Mouse (Mus musculus) embryonic facial prominence, embryonic 14.5 days (tissue): ENCODE measurements around the gene Pim2. TPM values are rescaled to one million over a fixed set of nuclear protein-coding genes. Genes with fewer than 3 reads are reported as not detected.

Experiments
- ATAC-seq: fragments of 200-750 bp; cut with Nextera tagmentation; 2 replicates; pipeline ENCODE4 v1.8.0; 2017; ENCODE audit warnings: low read depth, moderate number of reproducible peaks, moderate TSS enrichment
- DNase-seq: peaks from one replicate; pipeline ENCODE4 v3.0.0-alpha.2; 2015; ENCODE audit warnings: low spot score
- H3K27ac ChIP-seq: fragments of 300-500 bp; sonication (generic); replicated peaks from 2 replicates; pipeline ENCODE4 v1.5.1; 2014; ENCODE audit warnings: low read depth, mild to moderate bottlenecking, low read length, moderate library complexity
- H3K27me3 ChIP-seq: fragments of 300-500 bp; sonication (generic); replicated peaks from 2 replicates; pipeline ENCODE4 v1.6.1; 2014; ENCODE audit warnings: low read length; ENCODE audit not compliant: control insufficient read depth, insufficient read depth
- H3K36me3 ChIP-seq: fragments of 300-500 bp; sonication (generic); 2 replicates; pipeline ENCODE4 v1.6.1; 2014; ENCODE audit warnings: low read length, mixed read lengths; ENCODE audit not compliant: control insufficient read depth, insufficient read depth
- H3K4me1 ChIP-seq: fragments of 300-500 bp; sonication (generic); 2 replicates; pipeline ENCODE4 v1.6.1; 2014; ENCODE audit warnings: antibody characterized with exemption, low read length; ENCODE audit not compliant: control insufficient read depth, insufficient read depth
- H3K4me2 ChIP-seq: fragments of 300-500 bp; sonication (generic); 2 replicates; pipeline ENCODE4 v1.6.1; 2014; ENCODE audit warnings: low read depth, mild to moderate bottlenecking, low read length, moderate library complexity, mixed read lengths
- H3K4me3 ChIP-seq: fragments of 300-500 bp; sonication (generic); 2 replicates; pipeline ENCODE4 v1.5.1; 2014; ENCODE audit warnings: low read depth, mild to moderate bottlenecking, low read length
- H3K9ac ChIP-seq: fragments of 300-500 bp; sonication (generic); 2 replicates; pipeline ENCODE4 v1.6.1; 2014; ENCODE audit warnings: low read depth, mild to moderate bottlenecking, low read length, moderate library complexity, mixed read lengths
- H3K9me3 ChIP-seq: fragments of 300-500 bp; sonication (generic); 2 replicates; pipeline ENCODE4 v1.6.1; 2016; ENCODE audit warnings: low read length; ENCODE audit not compliant: control insufficient read depth
- WGBS: fragments of 180-500 bp; shearing (Covaris S2); extraction: QIAGEN DNeasy Blood & Tissue Kit; methylation state at CpG from one replicate; pipeline ENCODE4 v1.1.7; 2014; 5-methylcytosine and 5-hydroxymethylcytosine counted together
- polyA plus RNA-seq: library from polyadenylated mRNA; unstranded; fragments of >200 nt; fragmentation: Nextera tagmentation; extraction: Ambion mirVana; gene quantifications from 2 replicates; pipeline ENCODE4 v1.2.1, GENCODE M21; 2014

Gene Pim2
- polyA plus RNA-seq, 1 experiment from 2014 or later = 4.8 TPM

DNA sequence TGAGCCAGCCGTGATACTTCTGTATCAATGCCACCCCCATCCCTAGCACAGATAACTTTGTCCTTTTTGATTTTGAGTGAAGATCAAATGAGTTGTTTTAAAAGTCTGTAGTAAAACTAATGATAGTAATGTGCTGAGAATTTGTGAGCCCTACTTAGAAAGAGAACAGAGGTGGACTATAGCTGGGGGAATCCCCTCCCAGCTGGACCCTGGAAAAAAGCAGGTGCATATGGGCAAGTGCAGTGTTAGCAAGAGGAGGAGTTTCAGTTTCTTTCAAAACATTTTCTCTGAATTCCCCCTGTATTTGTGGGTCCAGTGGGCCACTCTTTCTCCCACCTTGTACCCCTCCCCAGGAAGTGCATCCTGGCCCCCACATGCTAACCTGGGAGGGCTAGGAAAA, 14.9 kb upstream of the Pim2 start:
- H3K27ac ChIP-seq = no peak overlapping the region
- no peaks in the 10 kb centered on the region for H3K9me3 ChIP-seq
- H3K4me1 ChIP-seq = no peaks in the 10 kb centered on the region
- no peak overlapping the region for H3K9ac ChIP-seq
- H3K36me3 ChIP-seq = peaks cover 15% of the 10 kb centered on the region; the same call in 1 of the 2 replicates
- H3K4me2 ChIP-seq = no peak overlapping the region
- DNase-seq (no peak), ATAC-seq (no peak)
- H3K27me3 ChIP-seq = no peaks in the 10 kb centered on the region
- no peak overlapping the region for H3K4me3 ChIP-seq
- 60% methylated on average over 1 of the region's 1 CpGs for WGBS

DNA sequence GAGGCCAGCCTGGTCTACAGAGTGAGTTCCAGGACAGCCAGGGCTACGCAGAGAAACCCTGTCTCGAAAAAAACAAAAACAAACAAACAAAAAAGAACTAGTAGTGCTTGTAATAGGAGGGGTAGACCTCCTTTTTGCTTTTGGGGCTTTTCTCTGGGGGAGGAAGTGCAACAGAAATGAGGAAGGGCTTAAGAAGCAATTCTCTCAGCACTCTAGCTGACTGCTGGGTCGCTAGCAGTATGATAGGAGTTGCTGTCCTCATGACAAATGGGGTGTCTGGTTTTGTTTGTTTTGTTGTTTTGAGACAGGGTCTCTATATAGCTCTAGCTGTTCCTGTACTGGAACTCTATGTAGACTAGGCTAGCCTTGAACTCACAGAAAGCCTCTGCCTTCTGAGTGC, 13.5 kb upstream of the Pim2 start:
- ATAC-seq (no peak), DNase-seq (no peak)
- Histone ChIP-seq H3K4me1 (no peaks in the 10 kb centered on the region), H3K4me2 (no peak overlapping the region), H3K4me3 (no peak overlapping the region), H3K9me3 (no peaks in the 10 kb centered on the region), H3K27me3 (no peaks in the 10 kb centered on the region), H3K9ac (no peak overlapping the region), H3K27ac (no peak overlapping the region), H3K36me3 (peaks cover 16% of the 10 kb centered on the region; the same call in 1 of the 2 replicates)
- 68% methylated on average over 3 of the region's 3 CpGs for WGBS

DNA sequence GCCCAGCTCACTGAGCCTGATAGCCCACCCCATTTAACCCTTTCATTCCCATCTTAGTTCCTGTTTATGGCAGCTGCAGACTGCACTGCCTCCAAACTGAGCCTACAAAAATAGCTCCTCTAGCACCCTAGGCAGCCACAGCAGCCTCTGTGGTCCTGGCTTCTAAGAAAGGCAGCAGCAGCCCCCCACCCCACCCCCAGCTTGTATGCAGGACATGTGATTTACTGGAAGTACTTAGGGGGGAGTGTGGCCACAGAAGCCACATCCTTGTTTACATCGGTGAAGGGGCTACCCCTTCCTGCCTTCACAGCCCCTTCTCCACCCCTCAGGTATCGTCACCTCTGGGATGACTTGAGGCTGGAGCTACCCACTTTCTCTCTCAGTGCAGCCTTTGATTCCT, 12.7 kb upstream of the Pim2 start:
- no peaks in the 10 kb centered on the region for H3K4me1 ChIP-seq
- no peak overlapping the region for H3K4me3 ChIP-seq
- H3K36me3 ChIP-seq = peaks cover 16% of the 10 kb centered on the region; the same call in 1 of the 2 replicates
- H3K4me2 ChIP-seq = no peak overlapping the region
- no peak overlapping the region for H3K27ac ChIP-seq
- no peaks in the 10 kb centered on the region for H3K9me3 ChIP-seq
- no peaks in the 10 kb centered on the region for H3K27me3 ChIP-seq
- H3K9ac ChIP-seq = no peak overlapping the region
- DNase-seq = no peak
- ATAC-seq = no peak
- 58% methylated on average over 2 of the region's 2 CpGs for WGBS

DNA sequence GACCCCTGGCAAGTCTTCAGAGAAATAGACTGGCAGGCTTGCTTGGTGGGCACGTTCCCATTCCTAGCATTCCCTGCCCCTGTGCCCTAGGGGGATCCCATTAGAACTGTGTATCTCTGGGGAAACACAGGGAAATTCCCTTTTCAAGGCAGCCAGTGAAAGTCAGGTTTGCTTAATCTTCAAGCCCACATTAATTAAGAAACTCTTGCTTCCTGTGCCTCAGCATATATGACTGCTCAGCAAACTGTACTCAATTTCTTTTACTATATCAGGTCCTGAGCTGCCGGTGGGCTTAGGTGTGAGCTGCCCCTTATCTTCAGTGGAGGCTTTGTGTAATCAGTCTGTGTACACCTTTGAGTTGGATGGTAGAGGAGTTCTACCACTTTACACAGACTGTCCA, 12.3 kb upstream of the Pim2 start:
- Histone ChIP-seq H3K36me3 (peaks cover 16% of the 10 kb centered on the region; the same call in 1 of the 2 replicates), H3K4me2 (no peak overlapping the region), H3K4me3 (no peak overlapping the region), H3K27ac (no peak overlapping the region), H3K9me3 (no peaks in the 10 kb centered on the region), H3K9ac (no peak overlapping the region), H3K27me3 (no peaks in the 10 kb centered on the region), H3K4me1 (no peaks in the 10 kb centered on the region)
- no peak for DNase-seq
- WGBS = 56% methylated on average over 2 of the region's 2 CpGs
- ATAC-seq = no peak

DNA sequence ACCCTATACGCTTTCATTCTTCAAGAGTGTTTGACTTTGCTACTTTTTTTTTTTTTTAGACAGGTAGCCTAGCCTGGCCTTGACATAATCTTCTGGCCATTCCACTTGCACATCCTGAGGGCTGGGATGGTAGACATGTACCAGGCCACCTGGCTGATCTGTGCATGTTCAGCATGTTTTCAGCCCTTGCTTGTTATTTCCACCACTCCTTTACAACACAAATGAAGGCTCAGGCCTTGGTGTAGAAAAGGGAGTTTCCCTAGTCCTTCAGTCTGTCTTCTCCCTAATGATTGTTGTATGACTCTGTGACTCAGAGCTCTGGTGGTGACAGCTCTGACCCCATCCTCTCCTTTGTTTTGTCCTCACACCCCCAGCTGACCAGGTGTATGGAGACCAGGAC, 10.9 kb upstream of the Pim2 start:
- Histone ChIP-seq H3K4me3 (no peak overlapping the region), H3K27ac (no peak overlapping the region), H3K9ac (no peak overlapping the region), H3K4me2 (no peak overlapping the region), H3K27me3 (no peaks in the 10 kb centered on the region), H3K4me1 (no peaks in the 10 kb centered on the region), H3K9me3 (no peaks in the 10 kb centered on the region), H3K36me3 (peaks cover 18% of the 10 kb centered on the region; the same call in 1 of the 2 replicates)
- ATAC-seq = no peak
- no peak for DNase-seq
- 96% methylated on average over 1 of the region's 1 CpGs for WGBS

DNA sequence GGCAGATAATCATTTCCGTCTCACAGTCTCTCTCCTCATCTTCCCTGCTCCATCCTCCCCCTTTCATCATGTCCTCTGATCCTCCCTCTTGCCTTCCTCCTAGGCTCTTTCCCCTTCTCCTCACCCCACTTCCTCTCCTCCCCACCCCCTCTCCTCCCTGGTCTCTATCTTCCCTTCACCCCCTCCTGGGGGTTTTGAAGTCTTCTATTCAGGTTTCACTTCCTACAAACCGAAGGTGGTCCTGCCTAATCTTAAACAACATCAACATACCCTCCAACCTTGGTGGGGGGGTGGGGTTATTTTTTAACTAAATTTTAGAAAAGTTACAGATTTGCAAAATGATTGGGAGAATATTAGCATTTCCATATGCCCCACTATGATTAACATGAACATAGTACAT, 9.6 kb upstream of the Pim2 start:
- DNase-seq = no peak

DNA sequence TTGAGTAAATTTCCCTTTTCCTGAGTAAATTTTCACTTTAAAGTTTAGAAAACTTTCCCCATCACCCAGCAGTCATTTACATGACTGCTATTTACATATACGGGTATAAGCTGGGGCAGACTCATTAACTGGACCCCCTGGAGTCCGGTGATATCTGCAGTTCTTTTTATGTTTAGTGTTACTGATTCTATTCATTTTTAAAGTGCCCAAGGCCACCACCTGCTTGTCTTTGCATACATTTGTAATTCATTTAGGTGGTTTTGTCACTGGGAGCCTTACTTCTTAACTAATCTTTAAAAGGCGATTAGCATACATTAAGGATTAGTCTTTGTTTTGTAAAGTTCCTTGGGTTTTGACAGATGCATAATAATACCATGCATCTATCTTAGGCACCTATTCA, 8.2 kb upstream of the Pim2 start:
- no peaks in the 10 kb centered on the region for H3K9me3 ChIP-seq
- 50% methylated on average over 3 of the region's 3 CpGs for WGBS
- DNase-seq (no peak), ATAC-seq (no peak)
- no peak overlapping the region for H3K4me3 ChIP-seq
- no peak overlapping the region for H3K4me2 ChIP-seq
- H3K9ac ChIP-seq = no peak overlapping the region
- no peak overlapping the region for H3K27ac ChIP-seq
- H3K27me3 ChIP-seq = no peaks in the 10 kb centered on the region
- H3K36me3 ChIP-seq = peaks cover 41% of the 10 kb centered on the region; the same call in 1 of the 2 replicates
- H3K4me1 ChIP-seq = no peaks in the 10 kb centered on the region

More for the DNA sequence above, 9.6 kb upstream of the Pim2 start:
- Histone ChIP-seq H3K36me3 (peaks cover 29% of the 10 kb centered on the region; the same call in 1 of the 2 replicates), H3K4me2 (no peak overlapping the region), H3K9ac (no peak overlapping the region), H3K27me3 (no peaks in the 10 kb centered on the region), H3K9me3 (no peaks in the 10 kb centered on the region), H3K4me3 (no peak overlapping the region), H3K27ac (no peak overlapping the region), H3K4me1 (no peaks in the 10 kb centered on the region)
- 39% methylated on average over 2 of the region's 2 CpGs for WGBS
- no peak for ATAC-seq

DNA sequence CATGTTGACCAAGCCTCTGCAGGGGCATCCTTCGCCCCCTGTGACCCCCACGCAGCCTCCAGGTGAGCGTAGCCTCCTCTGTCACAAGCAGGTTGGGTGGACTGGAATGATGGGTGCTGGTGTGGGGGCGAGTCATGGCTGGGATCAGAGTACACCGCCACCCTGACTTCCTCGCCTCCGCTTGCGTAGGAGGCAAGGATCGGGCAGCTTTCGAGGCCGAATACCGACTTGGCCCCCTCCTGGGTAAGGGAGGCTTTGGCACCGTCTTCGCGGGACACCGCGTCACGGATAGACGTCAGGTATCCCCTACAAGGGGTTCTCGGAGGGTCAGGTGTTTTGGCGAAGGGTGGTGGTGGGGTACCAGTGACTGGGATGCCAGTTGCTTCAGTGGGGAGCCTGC, 433 bp downstream of the Pim2 start:
- ATAC-seq (peak; percentile 10), DNase-seq (no peak)
- Histone ChIP-seq H3K4me2 (peak overlapping the region; percentile 76), H3K4me1 (no peaks in the 10 kb centered on the region), H3K27me3 (no peaks in the 10 kb centered on the region), H3K36me3 (peaks cover 12% of the 10 kb centered on the region; the same call in 1 of the 2 replicates), H3K9me3 (no peaks in the 10 kb centered on the region), H3K27ac (no peak overlapping the region), H3K9ac (peak overlapping the region; percentile 54), H3K4me3 (peak overlapping the region; percentile 46)
- WGBS = 42% methylated on average over 12 of the region's 21 CpGs

DNA sequence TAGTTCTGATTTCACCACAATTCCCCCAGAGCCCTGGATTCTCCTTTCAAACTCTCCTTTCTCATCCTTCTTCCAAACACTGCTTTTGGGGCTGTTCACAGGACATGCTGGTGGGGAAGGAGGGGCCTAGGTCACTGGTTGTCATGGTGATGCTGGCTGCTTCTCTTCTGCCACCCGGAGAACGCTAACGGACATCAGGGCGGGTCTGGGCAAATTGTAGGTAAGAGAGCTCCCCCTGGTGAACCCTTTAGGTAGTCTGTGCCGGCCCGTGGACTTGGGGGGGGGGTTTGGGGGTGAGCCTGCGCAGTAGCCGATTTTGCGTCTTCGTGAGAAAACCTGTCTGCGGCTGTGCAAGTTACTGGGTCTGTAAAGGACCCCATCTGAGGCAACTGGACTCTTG, 1.8 kb downstream of the Pim2 start:
- DNase-seq (peak; percentile 81), ATAC-seq (peak; percentile 27; the same call in 1 of the 2 replicates)
- H3K9ac ChIP-seq = no peak overlapping the region
- H3K27ac ChIP-seq = no peak overlapping the region
- H3K36me3 ChIP-seq = no peaks in the 10 kb centered on the region
- peak overlapping the region; percentile 37 for H3K4me2 ChIP-seq
- no peaks in the 10 kb centered on the region for H3K9me3 ChIP-seq
- no peaks in the 10 kb centered on the region for H3K4me1 ChIP-seq
- H3K4me3 ChIP-seq = no peak overlapping the region
- WGBS = 23% methylated on average over 11 of the region's 11 CpGs
- no peaks in the 10 kb centered on the region for H3K27me3 ChIP-seq
